8 mouse cellular contexts compared by ENCODE assay signal in genomic region chr12:112542920-112543300, GRCm38 (mm10). TPM values are rescaled to one million over a fixed set of nuclear protein-coding genes. Genes with fewer than 3 reads are reported as not detected.
DNase-seq lines count a peak whose midpoint lies in the region; ATAC-seq lines count a peak whose summit lies in the region.

No protein-coding gene starts in this region.

- 2% methylated on average over 11 of the region's 11 CpGs for WGBS in forebrain, embryonic 16.5 days

- intact Hi-C loops in heart, postnatal 36 days (cut with DNase I): loop anchor here (1.0 to 5.0 kb wide), 6 partner anchors 44 to 430 kb away; no protein-coding TSS in a partner anchor

- H3K4me1 ChIP-seq in forebrain, embryonic 16.5 days (replicated peaks; ENCODE audit: control insufficient read depth, insufficient read depth, low read length): peaks cover 39% of the 10 kb centered on the region

- H3K27ac ChIP-seq in forebrain, embryonic 16.5 days (ENCODE audit: low read length): peak overlapping the region; percentile 92

- ATAC-seq in forebrain, embryonic 16.5 days: peak; percentile 57
- ATAC-seq in neutrophil, adult 5-6 weeks (ENCODE audit: extremely low read depth, insufficient number of reproducible peaks, low FRiP score, poor library complexity, severe bottlenecking): peak; percentile 51; the same call in 1 of the 2 replicates

- H3K9ac ChIP-seq in forebrain, embryonic 16.5 days (replicated peaks; ENCODE audit: low read depth, low read length): peak overlapping the region; percentile 41; the same call in 1 of the 2 replicates

- H3K27me3 ChIP-seq in forebrain, embryonic 16.5 days (replicated peaks; ENCODE audit: control insufficient read depth, insufficient read depth, low read length): no peaks in the 10 kb centered on the region

- DNase-seq in ES-CJ7 (ENCODE audit: low read depth, low spot score): peak; percentile 88
- DNase-seq in cerebellum, adult 11 months: peak; percentile 76
- peak; percentile 90 to 93 for DNase-seq in heart, postnatal 36 days
- DNase-seq in layer of hippocampus, adult 11-12 months (ENCODE audit: low spot score): peak; percentile 92
- peak; percentile 75 to 80 for DNase-seq in lung, adult 18-20 months
- DNase-seq in testis, postnatal 10 days (ENCODE audit: low spot score): peak; percentile 97

- peak overlapping the region; percentile 26 for H3K4me2 ChIP-seq in forebrain, embryonic 16.5 days (ENCODE audit: low read length)

- H3K9me3 ChIP-seq in forebrain, embryonic 16.5 days (ENCODE audit: control insufficient read depth, low read length): no peaks in the 10 kb centered on the region

- no peaks in the 10 kb centered on the region for H3K36me3 ChIP-seq in forebrain, embryonic 16.5 days (ENCODE audit: control insufficient read depth, insufficient read depth)

- no peak overlapping the region for H3K4me3 ChIP-seq in forebrain, embryonic 16.5 days (replicated peaks; ENCODE audit: low read length)

RNA-seq across cellular contexts. Expression of gene Tmem179, which starts 26.4 kb away (rescaled TPM):
- polyA plus RNA-seq in forebrain, embryonic 16.5 days (2015; fragmentation: Nextera tagmentation; extraction: Ambion mirVana): 49.7 and 71.7 TPM in 2 replicates
- not detected for total RNA-seq in heart, postnatal 36 days (2021)
- total RNA-seq in neutrophil, adult 5-6 weeks (2017): not detected in 2 replicates

RNA-seq across cellular contexts. Expression of gene Inf2, which starts 45.7 kb away (rescaled TPM):
- polyA plus RNA-seq in forebrain, embryonic 16.5 days (2015; fragmentation: Nextera tagmentation; extraction: Ambion mirVana): 2.6 TPM in 2 replicates
- 10 to 100 TPM; 16.6 to 23.9 TPM for total RNA-seq in heart, postnatal 36 days (2021)
- 5.8 and 6.5 TPM in 2 replicates for total RNA-seq in neutrophil, adult 5-6 weeks (2017)

RNA-seq across cellular contexts. Expression of gene A530016L24Rik, which starts 53.7 kb away (rescaled TPM):
- 0.17 and 0.42 TPM in 2 replicates for polyA plus RNA-seq in forebrain, embryonic 16.5 days (2015; fragmentation: Nextera tagmentation; extraction: Ambion mirVana)
- total RNA-seq in heart, postnatal 36 days (2021): 10 to 100 TPM; 26.0 to 29.9 TPM
- not detected in 2 replicates for total RNA-seq in neutrophil, adult 5-6 weeks (2017)

Comparison
In these comparisons a context has a peak if more than half of its experiments do, and no peak if none do; other contexts are left out.
1. RNA of gene A530016L24Rik, which starts 53.7 kb away (total RNA-seq): 26.0 to 29.9 TPM in heart, postnatal 36 days; not detected in neutrophil, adult 5-6 weeks; every median in the first group is over 10 times any median in the second.
2. Peak in every context shown above with its lines, with median percentiles within 50 percentile points of each other: DNase-seq.